Mouse (Mus musculus) embryonic facial prominence, embryonic 11.5 days (tissue): ENCODE measurements around the gene Cx3cl1. TPM values are rescaled to one million over a fixed set of nuclear protein-coding genes. Genes with fewer than 3 reads are reported as not detected.

Experiments used
- ATAC-seq: fragments of 200-750 bp; cut with Nextera tagmentation; replicated peaks from 2 replicates; pipeline ENCODE4 v1.8.0; 2017; ENCODE audit warnings: low read depth; ENCODE audit not compliant: insufficient number of reproducible peaks, low FRiP score, low TSS enrichment
- DNase-seq: peaks from one replicate; pipeline ENCODE4 v3.0.0-alpha.2; 2015; ENCODE audit warnings: low spot score
- H3K27ac ChIP-seq: fragments of 300-500 bp; sonication (generic); replicated peaks from 2 replicates; pipeline ENCODE4 v1.5.1; 2014; ENCODE audit warnings: mild to moderate bottlenecking, low read depth, low read length, control low read depth
- H3K27me3 ChIP-seq: fragments of 300-500 bp; sonication (generic); 2 replicates; pipeline ENCODE4 v1.6.1; 2014; ENCODE audit warnings: mild to moderate bottlenecking, low read length, moderate library complexity, mixed read lengths; ENCODE audit not compliant: control insufficient read depth, insufficient read depth
- H3K36me3 ChIP-seq: fragments of 300-500 bp; sonication (generic); replicated peaks from 2 replicates; pipeline ENCODE4 v1.6.1; 2014; ENCODE audit warnings: low read depth, mild to moderate bottlenecking, low read length, moderate library complexity, mixed read lengths; ENCODE audit not compliant: control insufficient read depth, insufficient read depth
- H3K4me1 ChIP-seq: fragments of 300-500 bp; sonication (generic); 2 replicates; pipeline ENCODE4 v1.6.1; 2014; ENCODE audit warnings: low read length, mixed read lengths; ENCODE audit not compliant: control insufficient read depth, insufficient read depth
- H3K4me2 ChIP-seq: fragments of 300-500 bp; sonication (generic); 2 replicates; pipeline ENCODE4 v1.6.1; 2014; ENCODE audit warnings: low read depth, mild to moderate bottlenecking, control low read depth, low read length, moderate library complexity
- H3K4me3 ChIP-seq: fragments of 300-500 bp; sonication (generic); 2 replicates; pipeline ENCODE4 v1.5.1; 2014; ENCODE audit warnings: low read depth, low read length, control low read depth
- H3K9ac ChIP-seq: fragments of 300-500 bp; sonication (generic); replicated peaks from 2 replicates; pipeline ENCODE4 v1.6.1; 2014; ENCODE audit warnings: mild to moderate bottlenecking, control low read depth, low read length
- H3K9me3 ChIP-seq: fragments of 300-500 bp; sonication (generic); replicated peaks from 2 replicates; pipeline ENCODE4 v1.6.1; 2016; ENCODE audit warnings: mild to moderate bottlenecking, low read length, inconsistent platforms, mixed read lengths; ENCODE audit not compliant: control insufficient read depth
- WGBS: fragments of 180-500 bp; shearing (Covaris S2); extraction: QIAGEN DNeasy Blood & Tissue Kit; methylation state at CpG from one replicate; pipeline ENCODE4 v1.1.7; 2014; 5-methylcytosine and 5-hydroxymethylcytosine counted together
- polyA plus RNA-seq: library from polyadenylated mRNA; unstranded; fragments of >200 nt; fragmentation: Nextera tagmentation; extraction: Ambion mirVana; gene quantifications from 2 replicates; pipeline ENCODE4 v1.2.1, GENCODE M21; 2014

Cx3cl1 gene
- polyA plus RNA-seq, 1 experiment from 2014 or later, result 5.6 TPM

DNA sequence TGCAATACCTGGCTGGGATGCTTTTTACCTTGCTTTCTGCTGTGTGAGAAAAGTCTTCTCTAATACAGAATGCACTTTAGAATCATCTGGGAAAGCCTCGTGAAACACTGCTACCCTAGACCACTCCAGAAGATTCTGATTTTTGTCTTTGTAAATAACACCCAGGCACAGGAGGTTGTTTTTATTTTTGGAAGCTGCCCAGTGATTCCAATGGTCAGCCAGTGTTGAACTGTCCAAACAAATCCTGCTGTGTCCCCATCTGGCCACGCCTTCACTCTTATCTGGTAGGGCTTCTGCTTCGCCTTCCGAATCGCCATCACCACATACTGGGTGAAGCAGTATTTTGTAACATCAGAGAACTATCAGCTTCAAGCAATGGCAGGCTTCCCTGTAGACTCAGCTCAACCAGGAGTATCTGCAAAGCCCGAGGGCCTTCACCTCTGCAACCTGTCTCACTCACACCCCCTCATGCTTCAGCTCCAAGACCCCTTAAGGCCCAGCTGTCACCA, 47.9 kb downstream of the Cx3cl1 start:
- Histone ChIP-seq H3K27me3 (no peaks in the 10 kb centered on the region), H3K27ac (no peak overlapping the region), H3K36me3 (no peaks in the 10 kb centered on the region; the same call in 1 of the 2 replicates), H3K9ac (no peak overlapping the region), H3K4me2 (no peak overlapping the region), H3K4me3 (no peak overlapping the region), H3K9me3 (no peaks in the 10 kb centered on the region), H3K4me1 (no peaks in the 10 kb centered on the region)
- 83% methylated on average over 6 of the region's 6 CpGs for WGBS
- DNase-seq (no peak), ATAC-seq (no peak)

- DNase-seq (no peak), ATAC-seq (no peak)
- Histone ChIP-seq H3K36me3 (no peaks in the 10 kb centered on the region; the same call in 1 of the 2 replicates), H3K4me2 (no peak overlapping the region), H3K4me1 (no peaks in the 10 kb centered on the region), H3K4me3 (no peak overlapping the region), H3K27me3 (no peaks in the 10 kb centered on the region), H3K9ac (no peak overlapping the region), H3K27ac (no peak overlapping the region), H3K9me3 (no peaks in the 10 kb centered on the region)
- 82% methylated on average over 7 of the region's 7 CpGs for WGBS
Measured at GRCm38 (mm10) chr8:94820553-94820952, 48.7 kb downstream of the Cx3cl1 start.

GRCm38 (mm10) chr8:94821381-94821780, 49.6 kb downstream of the Cx3cl1 start:
- Histone ChIP-seq H3K4me1 (no peaks in the 10 kb centered on the region), H3K27me3 (no peaks in the 10 kb centered on the region), H3K9ac (no peak overlapping the region), H3K9me3 (no peaks in the 10 kb centered on the region), H3K4me2 (no peak overlapping the region), H3K27ac (no peak overlapping the region), H3K4me3 (no peak overlapping the region), H3K36me3 (no peaks in the 10 kb centered on the region; the same call in 1 of the 2 replicates)
- ATAC-seq, result no peak
- no peak for DNase-seq
- 93% methylated on average over 2 of the region's 2 CpGs for WGBS

DNA sequence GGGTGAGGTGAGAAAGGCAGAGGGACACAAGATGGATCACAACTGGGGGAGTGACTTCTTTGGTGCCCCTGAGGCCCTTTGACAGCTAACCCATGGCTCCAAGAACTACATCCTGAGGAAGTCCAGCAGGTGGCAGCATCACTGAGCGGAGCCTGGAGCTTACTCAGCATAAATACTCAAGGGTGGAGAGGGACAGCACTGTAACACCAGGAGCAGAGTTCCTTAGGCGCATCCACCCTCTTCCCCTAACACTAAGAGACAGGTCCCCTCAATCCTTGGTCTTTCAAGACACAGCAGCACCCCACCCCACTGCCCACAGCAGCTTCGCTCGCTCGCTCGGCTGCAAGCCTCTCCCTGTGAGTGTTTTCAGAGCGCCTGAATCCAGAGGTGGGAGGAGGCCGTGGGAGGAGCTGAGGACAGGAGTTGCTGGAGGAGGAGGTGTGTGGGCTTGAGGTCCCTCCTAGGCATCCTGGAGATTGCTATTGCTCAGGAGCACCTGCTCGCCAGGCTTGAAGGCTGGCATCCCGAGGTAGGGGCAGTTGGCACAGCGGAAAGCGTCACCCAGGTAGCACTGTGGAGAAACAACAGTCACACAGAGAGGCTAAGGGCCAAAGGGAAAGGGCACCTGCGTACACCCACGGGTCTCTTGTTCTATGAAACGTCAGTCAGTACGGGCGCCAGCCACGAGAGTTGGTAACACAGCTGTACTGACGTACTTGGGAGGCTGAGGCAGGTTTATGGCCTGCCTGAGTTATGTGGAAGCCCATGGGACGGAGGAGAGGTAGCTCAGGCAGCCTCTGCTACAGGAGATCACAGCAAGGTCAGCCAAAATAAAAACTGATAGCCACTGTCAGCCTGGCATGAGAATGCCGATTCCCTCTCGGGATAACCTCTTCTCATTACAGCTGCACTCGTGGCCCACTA, 51.1 kb downstream of the Cx3cl1 start:
- no peaks in the 10 kb centered on the region for H3K4me1 ChIP-seq
- peak; percentile 35; the same call in 1 of the 2 replicates for ATAC-seq
- H3K4me2 ChIP-seq, result no peak overlapping the region
- 79% methylated on average over 23 of the region's 23 CpGs for WGBS
- peak; percentile 73 for DNase-seq
- no peak overlapping the region for H3K27ac ChIP-seq
- no peaks in the 10 kb centered on the region for H3K9me3 ChIP-seq
- H3K27me3 ChIP-seq, result no peaks in the 10 kb centered on the region
- no peaks in the 10 kb centered on the region; the same call in 1 of the 2 replicates for H3K36me3 ChIP-seq
- no peak overlapping the region for H3K9ac ChIP-seq
- H3K4me3 ChIP-seq, result no peak overlapping the region

- Histone ChIP-seq H3K4me2 (no peak overlapping the region), H3K9ac (no peak overlapping the region), H3K9me3 (no peaks in the 10 kb centered on the region), H3K36me3 (peaks cover 2% of the 10 kb centered on the region; the same call in 1 of the 2 replicates), H3K27me3 (no peaks in the 10 kb centered on the region), H3K4me1 (no peaks in the 10 kb centered on the region), H3K27ac (no peak overlapping the region), H3K4me3 (no peak overlapping the region)
- WGBS, result 84% methylated on average over 6 of the region's 6 CpGs
- no peak for ATAC-seq
- DNase-seq, result no peak
Measured at GRCm38 (mm10) chr8:94825170-94825569, 53.4 kb downstream of the Cx3cl1 start.

GRCm38 (mm10) chr8:94826210-94826609, 54.4 kb downstream of the Cx3cl1 start:
- no peak overlapping the region for H3K4me3 ChIP-seq
- no peak overlapping the region for H3K9ac ChIP-seq
- DNase-seq (no peak), ATAC-seq (no peak)
- H3K36me3 ChIP-seq, result peaks cover 5% of the 10 kb centered on the region; the same call in 1 of the 2 replicates
- no peak overlapping the region for H3K27ac ChIP-seq
- H3K27me3 ChIP-seq, result no peaks in the 10 kb centered on the region
- H3K9me3 ChIP-seq, result no peaks in the 10 kb centered on the region
- 97% methylated on average over 5 of the region's 5 CpGs for WGBS
- no peaks in the 10 kb centered on the region for H3K4me1 ChIP-seq
- H3K4me2 ChIP-seq, result no peak overlapping the region

DNA sequence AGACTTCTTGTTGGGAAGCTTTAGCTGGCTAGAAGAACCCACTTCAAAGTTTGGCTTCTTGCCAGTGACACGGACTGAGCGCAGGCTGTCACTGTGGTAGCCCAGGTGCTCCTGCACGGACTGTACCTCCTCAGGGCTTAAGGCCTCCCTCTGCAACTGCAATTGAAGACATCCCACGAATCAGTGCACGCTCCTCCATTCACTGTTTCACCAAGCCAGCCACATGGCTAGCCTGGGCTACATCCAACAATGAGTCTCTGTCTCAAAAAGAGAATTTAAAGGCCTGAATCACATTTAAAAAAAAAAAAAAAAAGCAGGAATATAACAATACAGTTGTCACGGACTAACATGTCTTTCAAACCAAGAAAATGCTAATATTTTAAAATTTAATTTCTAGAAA, 56.5 kb downstream of the Cx3cl1 start:
- no peak overlapping the region for H3K4me3 ChIP-seq
- WGBS, result 93% methylated on average over 6 of the region's 6 CpGs
- DNase-seq (no peak), ATAC-seq (no peak)
- no peak overlapping the region for H3K4me2 ChIP-seq
- no peak overlapping the region for H3K9ac ChIP-seq
- H3K27ac ChIP-seq, result no peak overlapping the region
- peaks cover 7% of the 10 kb centered on the region for H3K36me3 ChIP-seq
- H3K27me3 ChIP-seq, result no peaks in the 10 kb centered on the region
- H3K4me1 ChIP-seq, result no peaks in the 10 kb centered on the region
- H3K9me3 ChIP-seq, result no peaks in the 10 kb centered on the region
